Mouse (Mus musculus): ENCODE data around the gene Rbms3. TPM values are rescaled to one million over a fixed set of nuclear protein-coding genes. Genes with fewer than 3 reads are reported as not detected.
A peak's percentile ranks its signal among the peaks of the same experiment; 100 is the strongest.

Gene Rbms3
- total RNA-seq, 2 experiments from 2014 or later: 17.2 to 18.2 TPM

GRCm38 (mm10) chr9:117010801-117011200, 618.9 kb downstream of the Rbms3 start:
- no peak for DNase-seq (ENCODE audit: low spot score in 2 of 2)

- no peak for DNase-seq (ENCODE audit: low spot score in 2 of 2)
These were observed 621.5 kb downstream of the Rbms3 start for GRCm38 (mm10) chr9:117008194-117008593.

GRCm38 (mm10) chr9:117002083-117002482, 627.6 kb downstream of the Rbms3 start:
- DNase-seq (ENCODE audit: low spot score in 2 of 2): no peak

GRCm38 (mm10) chr9:116999186-116999585, 630.5 kb downstream of the Rbms3 start:
- DNase-seq (ENCODE audit: low spot score in 2 of 2): no peak

GRCm38 (mm10) chr9:116990321-116990720, 639.4 kb downstream of the Rbms3 start:
- no peak for DNase-seq (ENCODE audit: low spot score in 2 of 2)

GRCm38 (mm10) chr9:116980801-116981200, 648.9 kb downstream of the Rbms3 start:
- DNase-seq (ENCODE audit: low spot score in 2 of 2): no peak

- DNase-seq (ENCODE audit: low spot score in 2 of 2): no peak
These were observed 652.3 kb downstream of the Rbms3 start for GRCm38 (mm10) chr9:116977428-116977827.

GRCm38 (mm10) chr9:116976575-116977408, 652.9 kb downstream of the Rbms3 start:
- DNase-seq (ENCODE audit: low spot score in 2 of 2): peak; percentile 34 to 45

- DNase-seq (ENCODE audit: low spot score in 2 of 2): no peak
These were observed 654.4 kb downstream of the Rbms3 start for GRCm38 (mm10) chr9:116975269-116975668.

GRCm38 (mm10) chr9:116974134-116974533, 655.6 kb downstream of the Rbms3 start:
- no peak for DNase-seq (ENCODE audit: low spot score in 2 of 2)

GRCm38 (mm10) chr9:116973594-116973993, 656.1 kb downstream of the Rbms3 start:
- DNase-seq (ENCODE audit: low spot score in 2 of 2): no peak

- DNase-seq (ENCODE audit: low spot score in 2 of 2): no peak
These were observed 662.4 kb downstream of the Rbms3 start for GRCm38 (mm10) chr9:116967317-116967716.

- peak in 1 of 2 experiments; percentile 12 for DNase-seq (ENCODE audit: low spot score in 2 of 2)
These were observed 664.0 kb downstream of the Rbms3 start for GRCm38 (mm10) chr9:116965691-116966090.

GRCm38 (mm10) chr9:116956156-116956555, 673.6 kb downstream of the Rbms3 start:
- no peak for DNase-seq (ENCODE audit: low spot score in 2 of 2)

- DNase-seq (ENCODE audit: low spot score in 2 of 2): no peak
These were observed 681.5 kb downstream of the Rbms3 start for GRCm38 (mm10) chr9:116948211-116948610.

- DNase-seq (ENCODE audit: low spot score in 2 of 2): no peak
These were observed 682.3 kb downstream of the Rbms3 start for GRCm38 (mm10) chr9:116947369-116947768.

GRCm38 (mm10) chr9:116946787-116947186, 682.9 kb downstream of the Rbms3 start:
- DNase-seq (ENCODE audit: low spot score in 2 of 2): no peak

GRCm38 (mm10) chr9:116945689-116946088, 684.0 kb downstream of the Rbms3 start:
- no peak for DNase-seq (ENCODE audit: low spot score in 2 of 2)

GRCm38 (mm10) chr9:116943902-116944301, 685.8 kb downstream of the Rbms3 start:
- no peak for DNase-seq (ENCODE audit: low spot score in 2 of 2)

GRCm38 (mm10) chr9:116941116-116941515, 688.6 kb downstream of the Rbms3 start:
- DNase-seq (ENCODE audit: low spot score in 2 of 2): no peak

GRCm38 (mm10) chr9:116940693-116941092, 689.0 kb downstream of the Rbms3 start:
- no peak for DNase-seq (ENCODE audit: low spot score in 2 of 2)

GRCm38 (mm10) chr9:116928338-116928737, 701.4 kb downstream of the Rbms3 start:
- DNase-seq (ENCODE audit: low spot score in 2 of 2): no peak

- DNase-seq (ENCODE audit: low spot score in 2 of 2): no peak
These were observed 706.6 kb downstream of the Rbms3 start for GRCm38 (mm10) chr9:116923151-116923550.
